Mouse (Mus musculus): ENCODE results near the gene Slc25a13. TPM values are rescaled to one million over a fixed set of nuclear protein-coding genes. Genes with fewer than 3 reads are reported as not detected.

Gene Slc25a13
- polyA plus RNA-seq, 1 experiment from 2014 or later, result 6.1 TPM

DNA sequence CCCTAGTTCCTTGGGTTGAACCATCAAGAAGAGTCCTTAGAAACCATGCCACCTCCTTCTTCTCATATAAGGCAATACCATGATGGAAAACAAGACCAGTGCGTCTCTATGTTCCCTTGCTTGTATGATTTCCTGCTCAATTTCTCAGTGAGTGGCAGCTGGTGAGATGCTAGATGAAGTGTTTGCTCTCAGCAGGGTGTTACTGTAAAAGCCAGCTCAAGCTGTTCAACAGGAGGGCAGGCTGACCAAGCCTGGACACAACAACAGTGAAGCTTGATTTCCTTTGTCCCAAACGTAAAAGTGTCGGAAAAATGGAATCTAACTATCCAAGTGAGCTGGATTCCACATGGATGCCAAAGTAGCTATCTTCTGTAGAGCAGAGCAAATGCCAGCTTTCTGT, 91.4 kb downstream of the Slc25a13 start:
- ATAC-seq (ENCODE audit: low read depth), result no peak
- 92% methylated on average over 3 of the region's 3 CpGs for WGBS

DNA sequence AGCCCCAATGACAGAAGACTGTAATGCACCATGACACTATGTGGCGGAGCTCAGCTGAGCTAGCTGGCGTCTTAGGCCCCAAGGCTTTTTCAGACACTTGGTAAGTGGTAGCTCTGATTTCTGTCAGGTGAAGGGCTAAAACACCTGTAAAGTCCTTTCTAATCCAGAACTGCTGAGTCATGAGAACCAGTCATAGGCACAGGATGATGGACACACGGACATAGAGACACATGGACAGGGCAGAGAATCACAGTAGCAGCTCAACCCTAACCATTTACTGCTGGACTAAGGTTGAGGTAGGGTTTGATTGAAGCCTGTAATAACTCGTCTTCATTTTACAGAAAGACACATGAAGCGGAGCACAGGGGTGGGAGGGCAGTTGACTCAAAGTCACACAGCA, 95.1 kb downstream of the Slc25a13 start:
- Histone ChIP-seq H3K27ac (replicated peaks) (no peak overlapping the region), H3K27me3 (no peaks in the 10 kb centered on the region), H3K4me1 (replicated peaks) (no peaks in the 10 kb centered on the region), H3K36me3 (no peaks in the 10 kb centered on the region), H3K9me3 (no peaks in the 10 kb centered on the region), H3K9ac (no peak overlapping the region), H3K4me3 (no peak overlapping the region), H3K4me2 (no peak overlapping the region)
- WGBS, result 88% methylated on average over 5 of the region's 5 CpGs
- no peak for ATAC-seq (ENCODE audit: low read depth)

More for the DNA sequence above, 91.4 kb downstream of the Slc25a13 start:
- no peaks in the 10 kb centered on the region for H3K36me3 ChIP-seq
- H3K27ac ChIP-seq (replicated peaks), result no peak overlapping the region
- H3K4me1 ChIP-seq (replicated peaks), result no peaks in the 10 kb centered on the region
- no peak overlapping the region for H3K4me3 ChIP-seq
- H3K9ac ChIP-seq, result no peak overlapping the region
- H3K27me3 ChIP-seq, result no peaks in the 10 kb centered on the region
- no peak overlapping the region for H3K4me2 ChIP-seq
- no peaks in the 10 kb centered on the region for H3K9me3 ChIP-seq

DNA sequence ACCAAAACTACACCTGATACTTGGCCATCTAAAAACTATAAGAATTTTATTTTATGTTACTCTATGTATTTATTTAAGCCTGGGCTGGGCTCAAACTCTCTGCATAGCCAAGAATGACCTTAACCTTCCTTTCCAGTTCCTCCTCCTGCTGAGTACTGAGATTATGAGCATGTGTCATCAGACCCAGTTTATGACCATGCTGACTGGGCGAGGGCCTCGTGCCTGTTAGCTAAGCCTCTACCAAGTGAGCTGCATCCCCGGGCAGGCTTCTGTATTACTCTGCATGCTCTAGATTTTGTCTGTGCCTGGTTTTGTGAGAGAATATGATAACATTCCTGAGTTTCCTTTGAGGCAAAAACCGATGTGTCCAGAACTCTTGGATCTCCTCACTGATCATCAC, 96.1 kb downstream of the Slc25a13 start:
- no peaks in the 10 kb centered on the region for H3K4me1 ChIP-seq (replicated peaks)
- WGBS, result 80% methylated on average over 4 of the region's 4 CpGs
- no peak overlapping the region for H3K9ac ChIP-seq
- no peaks in the 10 kb centered on the region for H3K9me3 ChIP-seq
- H3K36me3 ChIP-seq, result no peaks in the 10 kb centered on the region
- ATAC-seq (ENCODE audit: low read depth), result no peak
- H3K27ac ChIP-seq (replicated peaks), result no peak overlapping the region
- no peak overlapping the region for H3K4me3 ChIP-seq
- H3K27me3 ChIP-seq, result no peaks in the 10 kb centered on the region
- no peak overlapping the region for H3K4me2 ChIP-seq

DNA sequence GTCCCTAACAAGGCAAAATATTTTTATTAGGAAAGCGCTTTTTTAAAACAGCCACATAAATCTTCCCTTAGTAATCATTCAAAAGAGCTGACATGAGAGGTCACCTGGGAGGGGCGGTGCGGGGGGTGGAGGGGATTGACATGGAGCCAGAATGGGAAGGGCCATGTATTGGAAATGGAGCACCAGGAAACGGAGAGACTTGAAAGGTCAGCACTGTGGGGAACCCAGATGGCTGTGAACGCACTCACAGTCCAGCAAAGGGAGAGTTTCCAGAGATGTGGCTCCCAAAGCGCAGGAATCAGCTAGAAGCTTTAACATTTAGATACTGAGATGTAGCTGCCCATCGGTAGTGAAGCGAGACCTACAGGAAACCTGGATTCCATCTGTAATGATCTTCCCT, 101.2 kb downstream of the Slc25a13 start:
- no peak for ATAC-seq (ENCODE audit: low read depth)
- 80% methylated on average over 8 of the region's 8 CpGs for WGBS
- H3K27ac ChIP-seq (replicated peaks), result no peak overlapping the region

DNA sequence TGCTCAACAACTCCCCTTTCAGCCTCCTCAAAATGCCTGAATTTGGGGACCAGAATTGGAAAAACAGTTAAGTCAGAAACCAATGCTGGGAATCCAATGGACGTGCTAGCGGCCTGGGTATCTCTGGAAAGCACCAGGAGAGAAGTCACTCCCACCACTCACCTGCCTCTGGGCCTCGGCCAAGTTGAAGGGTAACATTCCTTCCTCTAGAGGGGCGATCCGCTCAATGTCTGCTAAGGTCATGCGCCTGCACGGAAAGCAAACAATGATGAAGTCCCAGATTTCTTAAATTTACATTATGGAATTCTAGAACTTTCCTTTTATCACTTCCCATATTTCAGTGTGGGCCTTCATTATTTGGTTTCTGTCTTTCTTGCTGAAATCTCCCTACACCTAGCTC, 103.2 kb downstream of the Slc25a13 start:
- Histone ChIP-seq H3K4me1 (replicated peaks) (no peaks in the 10 kb centered on the region), H3K4me3 (no peak overlapping the region), H3K27ac (replicated peaks) (no peak overlapping the region), H3K27me3 (no peaks in the 10 kb centered on the region), H3K9me3 (no peaks in the 10 kb centered on the region), H3K4me2 (no peak overlapping the region), H3K9ac (no peak overlapping the region), H3K36me3 (no peaks in the 10 kb centered on the region)
- 89% methylated on average over 7 of the region's 7 CpGs for WGBS
- no peak for ATAC-seq (ENCODE audit: low read depth)

More for the DNA sequence above, 101.2 kb downstream of the Slc25a13 start:
- Histone ChIP-seq H3K4me2 (no peak overlapping the region), H3K9ac (no peak overlapping the region), H3K27me3 (no peaks in the 10 kb centered on the region), H3K4me1 (replicated peaks) (no peaks in the 10 kb centered on the region), H3K4me3 (no peak overlapping the region), H3K9me3 (no peaks in the 10 kb centered on the region), H3K36me3 (no peaks in the 10 kb centered on the region)

DNA sequence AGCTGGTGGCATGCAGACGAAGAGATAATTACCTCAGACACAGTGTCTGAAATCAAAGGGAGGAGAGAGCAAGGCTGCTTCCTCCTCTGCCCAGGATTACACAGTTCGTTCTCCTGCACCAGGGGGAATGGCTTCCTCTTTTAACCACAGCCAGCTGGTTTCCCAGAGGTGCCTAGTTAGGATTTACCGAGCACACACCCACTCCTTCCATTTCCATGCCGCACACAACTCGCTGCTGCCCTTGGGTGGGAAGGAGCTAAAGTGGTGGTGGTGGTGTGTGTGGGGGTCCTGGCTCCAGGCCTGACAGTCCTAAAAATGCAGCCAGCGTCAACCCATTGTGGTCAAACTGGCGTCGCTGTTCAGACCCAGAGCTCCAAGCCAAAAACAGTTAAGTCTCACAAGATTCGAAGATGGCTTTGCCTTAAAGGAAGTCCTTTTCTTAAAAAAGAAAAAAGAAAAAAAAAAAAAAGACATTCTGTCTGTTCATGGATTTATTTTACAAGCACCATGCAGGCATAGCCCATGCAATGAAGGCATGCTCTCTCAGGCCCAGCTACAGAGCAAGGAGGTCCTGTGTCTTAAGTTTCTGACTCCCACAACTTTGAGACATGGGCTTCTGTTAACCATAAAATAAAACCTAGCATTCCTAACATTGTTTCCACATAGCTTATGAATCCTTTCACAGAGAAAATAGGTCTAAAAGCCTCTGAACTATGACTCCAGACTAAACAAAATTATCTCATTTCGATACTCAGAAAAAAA, 104.0 kb downstream of the Slc25a13 start:
- Histone ChIP-seq H3K9me3 (no peaks in the 10 kb centered on the region), H3K4me3 (no peak overlapping the region), H3K36me3 (no peaks in the 10 kb centered on the region), H3K27ac (replicated peaks) (no peak overlapping the region), H3K9ac (no peak overlapping the region), H3K4me2 (no peak overlapping the region), H3K27me3 (no peaks in the 10 kb centered on the region), H3K4me1 (replicated peaks) (no peaks in the 10 kb centered on the region)
- ATAC-seq (ENCODE audit: low read depth), result no peak
- 65% methylated on average over 10 of the region's 10 CpGs for WGBS

DNA sequence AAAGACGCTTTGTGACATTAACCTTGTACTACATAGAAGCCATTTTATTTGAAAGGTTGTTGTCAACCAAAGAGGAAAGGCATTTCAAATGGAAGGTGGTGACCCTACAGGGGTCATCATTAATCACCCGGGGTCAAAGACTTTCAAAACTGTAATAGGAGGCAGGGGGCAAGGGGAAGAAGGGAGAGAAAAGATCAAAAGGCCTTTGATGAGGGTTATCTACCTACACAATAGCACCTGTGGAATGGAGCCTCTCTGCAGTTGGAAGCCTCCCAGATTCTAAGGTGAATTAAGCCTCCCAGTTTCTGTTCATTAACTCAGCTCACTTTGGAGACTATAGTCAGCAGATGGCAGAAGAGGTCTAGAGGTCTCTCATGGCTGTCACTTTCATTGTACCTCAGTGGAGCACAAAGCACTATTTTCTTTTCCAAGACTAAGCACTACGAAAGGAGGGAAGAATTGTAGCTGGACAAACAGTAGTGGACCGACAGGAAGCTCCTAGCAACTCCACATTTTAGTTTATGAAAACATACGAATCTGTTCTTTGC, 109.5 kb downstream of the Slc25a13 start:
- H3K9me3 ChIP-seq, result no peaks in the 10 kb centered on the region
- no peaks in the 10 kb centered on the region for H3K27me3 ChIP-seq
- no peak overlapping the region for H3K4me2 ChIP-seq
- H3K4me3 ChIP-seq, result no peak overlapping the region
- H3K9ac ChIP-seq, result no peak overlapping the region
- no peak for ATAC-seq (ENCODE audit: low read depth)
- H3K27ac ChIP-seq (replicated peaks), result no peak overlapping the region
- H3K36me3 ChIP-seq, result no peaks in the 10 kb centered on the region
- no peaks in the 10 kb centered on the region for H3K4me1 ChIP-seq (replicated peaks)
- WGBS, result 30% methylated on average over 5 of the region's 5 CpGs

DNA sequence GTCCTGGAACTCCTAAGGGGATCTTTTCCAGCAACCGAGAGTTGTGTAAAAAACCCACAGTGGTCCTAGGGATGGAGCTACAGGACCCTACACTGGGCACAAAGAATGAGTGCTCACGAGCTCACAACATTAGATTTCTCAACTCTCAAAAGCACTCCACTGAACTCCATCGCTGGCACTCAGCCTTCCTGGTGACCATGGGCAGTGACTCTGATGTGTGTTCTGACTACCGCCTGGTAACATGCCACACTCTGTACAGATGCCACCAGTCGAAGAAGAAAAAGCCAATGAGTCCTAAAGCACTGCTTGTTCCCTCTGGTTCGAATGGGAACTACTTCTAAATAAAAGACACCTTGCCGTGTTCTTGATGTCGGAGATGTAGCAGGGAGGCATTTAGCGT, 111.4 kb downstream of the Slc25a13 start:
- Histone ChIP-seq H3K9me3 (no peaks in the 10 kb centered on the region), H3K36me3 (no peaks in the 10 kb centered on the region), H3K27ac (replicated peaks) (no peak overlapping the region), H3K4me3 (no peak overlapping the region), H3K9ac (no peak overlapping the region), H3K27me3 (no peaks in the 10 kb centered on the region), H3K4me1 (replicated peaks) (no peaks in the 10 kb centered on the region), H3K4me2 (no peak overlapping the region)
- WGBS, result 86% methylated on average over 9 of the region's 9 CpGs
- ATAC-seq (ENCODE audit: low read depth), result no peak

DNA sequence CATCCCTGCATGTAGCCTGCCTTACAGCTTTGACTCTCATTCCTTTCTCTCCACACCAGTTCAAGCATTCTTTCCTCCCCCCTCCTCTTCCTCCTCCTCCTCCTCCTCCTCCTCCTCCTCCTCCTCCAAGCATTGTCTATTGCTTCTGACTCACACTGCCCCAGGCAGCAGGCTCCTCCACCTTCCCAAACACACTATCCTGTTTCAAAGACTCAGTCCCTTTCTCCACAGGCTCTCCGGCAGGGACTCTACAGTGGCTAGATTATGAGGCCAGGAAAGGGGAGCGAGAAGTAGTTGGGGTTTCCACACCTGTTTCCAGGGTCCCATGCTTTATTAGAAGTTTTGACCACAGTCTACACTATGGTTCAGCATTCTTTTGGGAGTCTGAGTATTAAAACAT, 113.5 kb downstream of the Slc25a13 start:
- WGBS, result 50% methylated on average over 2 of the region's 2 CpGs
- no peaks in the 10 kb centered on the region for H3K4me1 ChIP-seq (replicated peaks)
- no peak overlapping the region for H3K9ac ChIP-seq
- ATAC-seq (ENCODE audit: low read depth), result no peak
- no peaks in the 10 kb centered on the region for H3K9me3 ChIP-seq
- H3K27me3 ChIP-seq, result no peaks in the 10 kb centered on the region
- H3K36me3 ChIP-seq, result no peaks in the 10 kb centered on the region
- no peak overlapping the region for H3K4me2 ChIP-seq
- H3K27ac ChIP-seq (replicated peaks), result no peak overlapping the region
- H3K4me3 ChIP-seq, result no peak overlapping the region

DNA sequence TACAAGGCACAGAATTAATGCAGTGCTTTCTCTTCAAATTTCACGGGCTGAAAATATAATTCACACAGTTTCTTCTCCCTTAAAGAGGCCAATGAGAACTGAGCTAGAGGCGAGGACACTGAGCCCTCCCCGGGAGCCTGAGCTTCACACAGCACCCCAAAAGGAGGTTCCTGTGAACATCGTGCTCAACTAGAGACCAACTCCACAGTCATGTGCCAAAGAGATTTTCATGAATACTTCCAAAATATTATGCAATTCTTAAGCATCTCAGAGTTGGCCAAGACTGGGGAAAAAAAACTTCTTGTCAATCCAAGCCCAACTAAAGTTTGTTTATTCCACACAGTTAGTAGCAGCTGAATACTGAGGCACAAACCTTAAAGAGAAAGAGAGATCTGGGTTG, 115.4 kb downstream of the Slc25a13 start:
- no peak for ATAC-seq (ENCODE audit: low read depth)
- H3K4me3 ChIP-seq, result no peak overlapping the region
- H3K27ac ChIP-seq (replicated peaks), result no peak overlapping the region
- H3K4me1 ChIP-seq (replicated peaks), result no peaks in the 10 kb centered on the region
- no peaks in the 10 kb centered on the region for H3K9me3 ChIP-seq
- H3K27me3 ChIP-seq, result no peaks in the 10 kb centered on the region
- no peaks in the 10 kb centered on the region for H3K36me3 ChIP-seq
- H3K9ac ChIP-seq, result no peak overlapping the region
- 39% methylated on average over 4 of the region's 4 CpGs for WGBS
- no peak overlapping the region for H3K4me2 ChIP-seq

DNA sequence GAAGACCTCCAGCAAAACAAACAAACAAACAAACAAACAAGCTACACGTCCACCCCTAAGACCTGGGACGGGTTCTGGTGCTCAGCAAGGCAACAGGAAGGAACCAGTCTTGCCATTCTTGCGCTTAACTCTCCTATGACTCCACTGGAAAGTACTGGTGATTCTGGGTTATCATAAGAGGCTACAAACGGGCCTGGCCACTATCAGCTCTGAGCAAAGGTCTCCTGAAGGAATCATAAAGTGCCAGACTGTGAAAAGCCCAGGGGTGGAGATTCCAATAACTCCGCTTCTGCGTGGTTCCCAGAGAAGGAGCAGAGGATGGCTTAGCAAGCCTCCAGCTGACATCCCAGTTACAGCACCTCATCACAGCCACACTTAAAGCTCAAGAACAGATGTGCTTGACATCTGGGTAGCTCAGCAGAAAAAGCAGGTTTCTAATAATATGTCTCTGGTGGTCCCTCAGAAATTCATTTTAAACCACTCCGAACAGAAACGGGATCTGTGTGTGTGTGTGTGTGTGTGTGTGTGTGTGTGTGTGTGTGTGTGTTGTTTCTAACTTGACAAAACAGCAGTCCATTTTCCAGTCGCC, 116.0 kb downstream of the Slc25a13 start:
- ATAC-seq (ENCODE audit: low read depth), result no peak
- H3K4me2 ChIP-seq, result no peak overlapping the region
- no peaks in the 10 kb centered on the region for H3K27me3 ChIP-seq
- H3K4me1 ChIP-seq (replicated peaks), result no peaks in the 10 kb centered on the region
- no peaks in the 10 kb centered on the region for H3K9me3 ChIP-seq
- no peak overlapping the region for H3K27ac ChIP-seq (replicated peaks)
- no peak overlapping the region for H3K9ac ChIP-seq
- 74% methylated on average over 9 of the region's 9 CpGs for WGBS
- no peak overlapping the region for H3K4me3 ChIP-seq
- no peaks in the 10 kb centered on the region for H3K36me3 ChIP-seq

DNA sequence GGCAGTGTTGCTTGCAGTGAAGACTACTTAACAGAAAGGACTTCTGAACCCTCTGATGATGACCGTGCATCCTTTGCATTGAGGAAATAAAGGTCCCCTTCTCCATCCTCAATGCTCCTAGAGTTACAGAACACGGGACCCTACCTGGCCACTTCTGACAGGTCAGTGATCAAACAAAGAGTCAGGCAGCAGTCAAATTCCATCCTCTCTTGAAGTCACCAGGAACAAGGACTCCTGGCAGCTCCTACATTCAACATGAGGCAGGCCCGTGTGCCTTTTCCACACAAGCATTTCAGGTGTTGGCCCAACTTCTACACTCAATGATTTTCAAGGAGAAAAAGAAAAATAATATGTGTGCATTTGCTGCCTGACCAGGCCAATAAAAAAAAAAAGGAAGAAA, 123.0 kb downstream of the Slc25a13 start:
- Histone ChIP-seq H3K4me3 (no peak overlapping the region), H3K36me3 (no peaks in the 10 kb centered on the region), H3K9me3 (no peaks in the 10 kb centered on the region), H3K9ac (no peak overlapping the region), H3K27me3 (no peaks in the 10 kb centered on the region), H3K4me1 (replicated peaks) (no peaks in the 10 kb centered on the region), H3K27ac (replicated peaks) (no peak overlapping the region), H3K4me2 (no peak overlapping the region)
- ATAC-seq (ENCODE audit: low read depth), result no peak
- WGBS, result 86% methylated on average over 3 of the region's 3 CpGs

DNA sequence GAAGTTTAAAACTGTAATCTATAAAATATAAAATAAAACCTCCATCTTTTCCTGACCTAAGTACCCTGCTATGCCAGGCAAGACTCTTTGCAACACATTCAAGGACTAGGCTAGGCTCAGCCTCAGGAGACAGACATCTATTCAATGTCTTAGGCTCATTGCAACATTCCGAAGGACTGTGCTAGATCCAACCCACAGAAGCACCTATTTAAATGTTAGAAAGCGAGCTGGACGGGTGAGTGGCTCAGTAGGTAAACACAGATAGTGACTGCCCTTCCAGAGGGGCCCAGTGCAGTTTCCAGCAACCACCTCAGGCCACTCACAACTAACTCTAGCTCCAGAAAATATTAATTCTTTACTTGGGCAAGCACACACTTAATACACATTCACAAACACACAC, 123.5 kb downstream of the Slc25a13 start:
- Histone ChIP-seq H3K9me3 (no peaks in the 10 kb centered on the region), H3K27ac (replicated peaks) (no peak overlapping the region), H3K27me3 (no peaks in the 10 kb centered on the region), H3K4me2 (no peak overlapping the region), H3K9ac (no peak overlapping the region), H3K4me3 (no peak overlapping the region), H3K36me3 (no peaks in the 10 kb centered on the region), H3K4me1 (replicated peaks) (no peaks in the 10 kb centered on the region)
- no peak for ATAC-seq (ENCODE audit: low read depth)
- WGBS, result 79% methylated on average over 3 of the region's 3 CpGs

All from neural tube, embryonic 13.5 days (tissue).